Mouse (Mus musculus) erythroblast, embryonic 14.5 days (primary cell): ENCODE measurements around the gene Sult6b2.

Source experiments
- GATA1 ChIP-seq: IDR thresholded peaks from 2 replicates; pipeline ENCODE4 v1.6.1; 2012; ENCODE audit warnings: low read length, inconsistent platforms, mixed read lengths
- TAL1 ChIP-seq: IDR thresholded peaks from 3 replicates; pipeline ENCODE4 v1.6.1; 2012; ENCODE audit warnings: low read length, inconsistent platforms, mixed read lengths

DNA sequence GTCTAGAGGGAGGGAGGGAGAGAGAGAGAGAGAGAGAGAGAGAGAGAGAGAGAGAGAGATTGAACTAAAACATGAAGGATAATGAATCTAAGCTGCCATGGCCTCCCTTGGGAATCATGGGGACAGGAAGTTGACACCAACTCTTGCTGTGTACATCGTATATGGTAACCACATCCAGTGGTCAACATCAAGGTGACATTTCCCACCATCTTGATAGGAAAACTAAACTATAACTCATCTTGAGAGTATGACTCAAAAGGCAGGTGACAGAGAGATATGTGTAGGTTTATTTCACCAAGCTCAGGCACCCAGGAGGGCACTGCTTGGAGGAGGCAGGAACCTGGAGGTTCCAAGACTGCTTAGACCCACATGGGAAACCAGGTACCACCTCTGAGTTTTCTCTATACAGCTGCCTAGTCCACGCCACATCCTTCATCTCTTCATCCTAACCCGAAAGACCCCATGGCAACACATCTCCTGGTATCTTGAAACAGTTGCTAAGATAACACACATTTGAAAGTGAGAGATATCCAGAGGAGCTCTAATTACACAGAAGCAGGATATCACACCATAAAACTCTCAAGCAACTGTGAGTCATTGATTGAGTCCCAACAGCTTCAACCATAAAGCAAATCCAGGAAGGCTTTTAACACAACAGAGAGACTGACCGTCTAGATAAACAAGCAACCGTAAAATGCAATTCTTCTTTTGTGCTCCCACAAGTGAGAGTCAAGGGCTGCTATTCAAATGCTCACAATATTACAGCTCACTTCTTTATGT is 18.9 kb upstream of the Sult6b2 start:
- TF ChIP-seq TAL1 (no peak), GATA1 (no peak)
